Mouse (Mus musculus): ENCODE data around the gene Olfr178. TPM values are rescaled to one million over a fixed set of nuclear protein-coding genes. Genes with fewer than 3 reads are reported as not detected.

The Olfr178 gene
- not detected in 2 replicates for polyA plus RNA-seq (2014; fragmentation: Nextera tagmentation; extraction: Ambion mirVana)

DNA sequence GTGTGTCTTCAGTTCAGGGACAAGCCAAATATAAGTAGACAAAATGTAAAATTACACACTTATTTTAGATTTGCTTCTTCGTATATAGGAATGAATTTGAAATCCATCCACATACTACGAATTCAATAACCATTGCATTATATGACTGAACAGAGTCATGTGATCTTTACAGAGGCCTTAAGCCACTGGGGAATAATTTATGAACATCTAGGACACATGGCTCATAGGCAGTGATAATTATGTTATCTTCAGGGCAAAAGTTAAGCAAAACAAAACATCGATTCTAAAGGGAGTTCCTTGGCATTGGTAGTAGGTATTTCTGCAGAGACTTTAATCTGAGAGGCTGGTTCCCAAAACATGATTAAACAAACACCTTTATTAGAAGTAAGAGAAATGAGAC lies at the start of gene Olfr178:
Olfr178 (minus strand) TSS at position 101 of the 400 bp plus-strand sequence.
- H3K4me2 ChIP-seq (ENCODE audit: low read length) = no peak within 1 kb of the TSS
- no peak for ATAC-seq (ENCODE audit: insufficient number of reproducible peaks, insufficient read depth, low FRiP score, low read depth)
- 83% methylated on average over 3 of the region's 3 CpGs for WGBS

DNA sequence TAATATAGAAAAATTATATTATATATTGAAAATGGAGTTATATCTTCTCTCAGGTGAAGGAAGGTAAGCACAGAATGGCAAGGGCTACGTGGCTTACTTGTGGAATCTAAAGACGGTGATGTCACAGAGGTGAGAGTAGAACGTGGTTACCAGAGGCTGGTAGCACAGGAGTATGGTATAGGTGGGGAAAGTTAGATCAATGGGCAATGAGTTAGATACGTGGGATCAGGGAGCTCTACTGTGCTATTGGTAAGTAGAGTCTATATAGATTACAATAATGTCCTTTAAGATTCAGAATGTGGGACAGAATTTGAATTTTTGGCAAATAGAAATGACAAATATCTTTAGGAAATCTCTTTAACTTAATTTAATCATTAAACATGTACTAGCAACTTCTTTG lies 37.4 kb upstream of the Olfr178 start, which contains the start of gene Olfr180:
Olfr180 (minus strand) TSS at position 101 of the 400 bp plus-strand sequence.
- Histone ChIP-seq H3K27me3 (ENCODE audit: control insufficient read depth, insufficient read depth, low read length) (no peaks in the 10 kb centered on the region), H3K27ac (replicated peaks in 1 of 2; ENCODE audit: control insufficient read depth in 1 of 2, insufficient read depth in 1 of 2, low read depth in 2 of 2, low read length in 2 of 2) (no peak within 1 kb of the TSS), H3K9me3 (ENCODE audit: control insufficient read depth, low read length) (no peaks in the 10 kb centered on the region), H3K4me3 (ENCODE audit: control insufficient read depth in 1 of 2, insufficient read depth in 1 of 2, low read depth in 1 of 2, low read length in 2 of 2) (no peak within 1 kb of the TSS), H3K4me1 (ENCODE audit: control insufficient read depth in 2 of 2, insufficient read depth in 2 of 2, low read length in 2 of 2) (no peaks in the 10 kb centered on the region), H3K36me3 (ENCODE audit: control insufficient read depth, insufficient read depth, low read length) (no peaks in the 10 kb centered on the region), H3K9ac (ENCODE audit: low read length) (no peak within 1 kb of the TSS), H3K4me2 (ENCODE audit: low read length) (no peak within 1 kb of the TSS)
- WGBS = 78% methylated on average over 4 of the region's 4 CpGs
- ATAC-seq (ENCODE audit: insufficient number of reproducible peaks, insufficient read depth, low FRiP score, low read depth) = no peak

More for the DNA sequence above, at the start of gene Olfr178:
- no peak within 1 kb of the TSS for H3K9ac ChIP-seq (ENCODE audit: low read length)
- no peaks in the 10 kb centered on the region for H3K36me3 ChIP-seq (ENCODE audit: control insufficient read depth, insufficient read depth, low read length)
- H3K27me3 ChIP-seq (ENCODE audit: control insufficient read depth, insufficient read depth, low read length) = no peaks in the 10 kb centered on the region
- no peaks in the 10 kb centered on the region for H3K9me3 ChIP-seq (ENCODE audit: control insufficient read depth, low read length)
- no peaks in the 10 kb centered on the region for H3K4me1 ChIP-seq (ENCODE audit: control insufficient read depth in 2 of 2, insufficient read depth in 2 of 2, low read length in 2 of 2)
- no peak within 1 kb of the TSS for H3K4me3 ChIP-seq (ENCODE audit: control insufficient read depth in 1 of 2, insufficient read depth in 1 of 2, low read depth in 1 of 2, low read length in 2 of 2)
- H3K27ac ChIP-seq (replicated peaks in 1 of 2; ENCODE audit: control insufficient read depth in 1 of 2, insufficient read depth in 1 of 2, low read depth in 2 of 2, low read length in 2 of 2) = no peak within 1 kb of the TSS

DNA sequence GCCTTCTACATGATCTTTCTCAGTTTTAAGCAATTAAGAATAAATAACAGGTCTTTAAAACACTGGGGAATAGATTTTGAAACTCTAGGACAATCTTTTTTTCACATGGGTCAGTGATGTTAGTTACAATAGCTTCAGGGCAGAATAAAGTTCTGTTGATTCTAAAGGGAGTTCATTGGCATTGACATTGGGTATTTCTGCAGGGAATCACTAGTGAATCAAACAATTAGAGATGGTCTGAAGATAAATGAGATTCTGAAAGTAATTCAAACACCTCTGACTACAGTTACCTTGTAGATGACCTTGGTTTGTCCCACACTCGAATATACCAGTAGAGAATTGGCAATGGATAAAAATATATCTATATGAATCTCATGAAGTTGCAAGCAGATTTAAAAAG lies 36.8 kb upstream of the Olfr178 start, which contains the start of gene Olfr181:
Olfr181 (minus strand) TSS at position 101 of the 400 bp plus-strand sequence.
- Histone ChIP-seq H3K9ac (ENCODE audit: low read length) (no peak within 1 kb of the TSS), H3K9me3 (ENCODE audit: control insufficient read depth, low read length) (no peaks in the 10 kb centered on the region), H3K4me3 (ENCODE audit: control insufficient read depth in 1 of 2, insufficient read depth in 1 of 2, low read depth in 1 of 2, low read length in 2 of 2) (no peak within 1 kb of the TSS), H3K27ac (replicated peaks in 1 of 2; ENCODE audit: control insufficient read depth in 1 of 2, insufficient read depth in 1 of 2, low read depth in 2 of 2, low read length in 2 of 2) (no peak within 1 kb of the TSS), H3K4me2 (ENCODE audit: low read length) (no peak within 1 kb of the TSS), H3K4me1 (ENCODE audit: control insufficient read depth in 2 of 2, insufficient read depth in 2 of 2, low read length in 2 of 2) (no peaks in the 10 kb centered on the region), H3K27me3 (ENCODE audit: control insufficient read depth, insufficient read depth, low read length) (no peaks in the 10 kb centered on the region), H3K36me3 (ENCODE audit: control insufficient read depth, insufficient read depth, low read length) (no peaks in the 10 kb centered on the region)
- WGBS = 47% methylated on average over 1 of the region's 1 CpGs
- no peak for ATAC-seq (ENCODE audit: insufficient number of reproducible peaks, insufficient read depth, low FRiP score, low read depth)

DNA sequence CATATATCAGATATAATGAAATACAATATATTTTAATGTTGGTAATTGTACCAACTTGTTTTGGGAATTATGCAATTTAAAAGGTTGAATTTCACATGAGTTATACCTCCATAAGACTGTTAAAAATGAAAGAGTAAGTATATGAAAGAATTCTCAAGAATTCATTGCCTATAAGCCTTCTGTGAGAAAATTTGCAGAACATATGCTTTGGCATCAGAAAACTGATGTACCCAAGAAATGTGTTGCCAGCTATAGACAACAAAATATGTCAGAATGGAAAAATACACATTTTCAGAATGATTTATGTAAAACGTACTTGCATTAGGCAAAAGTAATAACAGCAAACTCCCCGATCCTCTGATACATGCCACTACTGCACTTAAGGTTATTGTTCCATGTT lies 7.4 kb downstream of the Olfr178 start:
- H3K27ac ChIP-seq (replicated peaks in 1 of 2; ENCODE audit: control insufficient read depth in 1 of 2, insufficient read depth in 1 of 2, low read depth in 2 of 2, low read length in 2 of 2) = no peak overlapping the region
- H3K9ac ChIP-seq (ENCODE audit: low read length) = no peak overlapping the region
- H3K36me3 ChIP-seq (ENCODE audit: control insufficient read depth, insufficient read depth, low read length) = no peaks in the 10 kb centered on the region
- H3K9me3 ChIP-seq (ENCODE audit: control insufficient read depth, low read length) = 0 out of 2 replicates have a peak, but pooled peaks cover 3% of the 10 kb centered on the region
- no peak for ATAC-seq (ENCODE audit: insufficient number of reproducible peaks, insufficient read depth, low FRiP score, low read depth)
- H3K4me3 ChIP-seq (ENCODE audit: control insufficient read depth in 1 of 2, insufficient read depth in 1 of 2, low read depth in 1 of 2, low read length in 2 of 2) = no peak overlapping the region
- no peak overlapping the region for H3K4me2 ChIP-seq (ENCODE audit: low read length)
- no peaks in the 10 kb centered on the region for H3K4me1 ChIP-seq (ENCODE audit: control insufficient read depth in 2 of 2, insufficient read depth in 2 of 2, low read length in 2 of 2)
- WGBS = 86% methylated on average over 2 of the region's 2 CpGs
- H3K27me3 ChIP-seq (ENCODE audit: control insufficient read depth, insufficient read depth, low read length) = no peaks in the 10 kb centered on the region

DNA sequence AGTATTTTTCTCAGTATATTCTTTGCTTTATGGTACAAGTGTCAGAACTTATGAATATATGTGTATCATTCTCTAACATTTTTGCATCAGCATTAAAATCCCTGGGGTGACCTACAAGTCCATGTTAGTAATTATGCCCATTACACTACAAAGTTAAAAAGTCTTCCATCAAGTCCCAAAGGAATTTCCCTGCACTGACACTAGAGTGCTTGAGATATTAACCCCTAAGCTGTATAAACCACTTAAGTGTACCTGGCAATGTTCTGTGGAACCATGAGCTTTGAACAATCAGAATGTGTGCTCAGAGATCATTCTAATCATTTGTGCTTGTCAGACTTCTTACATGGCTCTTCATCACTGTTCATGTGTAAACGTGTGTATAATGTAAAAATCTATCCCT lies 17.2 kb downstream of the Olfr178 start, which contains the start of gene Olfr177:
Olfr177 (minus strand) TSS at position 101 of the 400 bp plus-strand sequence.
- Histone ChIP-seq H3K9me3 (ENCODE audit: control insufficient read depth, low read length) (no peaks in the 10 kb centered on the region), H3K27me3 (ENCODE audit: control insufficient read depth, insufficient read depth, low read length) (no peaks in the 10 kb centered on the region), H3K27ac (replicated peaks in 1 of 2; ENCODE audit: control insufficient read depth in 1 of 2, insufficient read depth in 1 of 2, low read depth in 2 of 2, low read length in 2 of 2) (no peak within 1 kb of the TSS), H3K4me2 (ENCODE audit: low read length) (no peak within 1 kb of the TSS), H3K4me1 (ENCODE audit: control insufficient read depth in 2 of 2, insufficient read depth in 2 of 2, low read length in 2 of 2) (no peaks in the 10 kb centered on the region), H3K9ac (ENCODE audit: low read length) (no peak within 1 kb of the TSS), H3K4me3 (ENCODE audit: control insufficient read depth in 1 of 2, insufficient read depth in 1 of 2, low read depth in 1 of 2, low read length in 2 of 2) (no peak within 1 kb of the TSS), H3K36me3 (ENCODE audit: control insufficient read depth, insufficient read depth, low read length) (no peaks in the 10 kb centered on the region)
- WGBS = 34% methylated on average over 1 of the region's 1 CpGs
- no peak for ATAC-seq (ENCODE audit: insufficient number of reproducible peaks, insufficient read depth, low FRiP score, low read depth)

DNA sequence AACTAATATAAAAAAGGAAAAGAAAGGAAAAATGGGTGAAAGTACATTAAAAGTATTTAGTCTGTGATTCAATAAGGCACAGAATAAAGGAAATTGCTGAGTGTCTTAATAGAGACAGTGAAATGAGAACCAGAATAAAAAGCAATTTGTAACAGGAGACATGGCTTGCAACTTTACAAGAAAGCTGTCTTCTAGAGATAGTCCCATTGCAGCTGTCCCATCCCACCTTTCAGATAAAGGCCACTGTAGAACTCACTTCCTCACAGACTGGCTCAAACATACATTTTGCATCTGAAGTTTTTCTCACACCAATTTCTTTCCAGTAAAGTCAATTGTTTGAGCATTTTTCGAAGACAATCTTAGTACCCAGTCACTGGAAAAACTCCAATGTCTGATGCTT lies 30.4 kb downstream of the Olfr178 start:
- H3K9ac ChIP-seq (ENCODE audit: low read length) = no peak overlapping the region
- no peaks in the 10 kb centered on the region for H3K9me3 ChIP-seq (ENCODE audit: control insufficient read depth, low read length)

DNA sequence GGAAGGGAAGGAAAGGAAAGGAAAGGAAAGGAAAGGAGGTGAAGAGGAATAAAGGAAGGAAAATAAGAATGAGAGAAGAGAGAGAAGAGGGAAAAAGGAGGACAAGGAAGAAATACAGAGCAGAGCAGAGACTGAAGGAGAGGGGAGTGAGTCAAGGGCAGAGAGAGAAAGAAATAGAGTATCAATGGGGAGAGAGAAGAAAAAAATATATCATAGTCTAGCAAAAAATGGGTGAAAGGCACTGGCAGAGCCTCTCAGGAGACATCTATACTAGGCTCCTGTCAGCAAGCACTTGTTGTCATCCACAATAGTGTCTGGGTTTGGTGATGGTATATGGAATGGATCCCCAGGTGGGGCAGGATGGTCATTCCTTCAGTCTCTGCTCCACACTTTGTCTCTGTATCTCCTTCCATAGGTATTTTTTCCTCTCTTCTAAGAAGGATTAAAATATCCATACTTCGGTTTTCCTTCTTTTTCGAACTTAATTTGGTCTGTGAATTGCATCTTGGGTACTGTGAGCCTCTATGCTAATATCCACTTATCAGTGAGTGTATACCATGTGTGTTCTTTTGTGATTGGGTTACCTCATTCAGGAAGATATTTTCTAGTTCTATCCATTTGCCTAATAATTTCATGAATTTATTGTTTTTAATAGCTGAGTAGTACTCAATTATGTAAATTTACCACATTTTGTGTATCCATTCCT lies 31.7 kb downstream of the Olfr178 start:
- Histone ChIP-seq H3K27me3 (ENCODE audit: control insufficient read depth, insufficient read depth, low read length) (no peaks in the 10 kb centered on the region), H3K9me3 (ENCODE audit: control insufficient read depth, low read length) (no peaks in the 10 kb centered on the region), H3K4me3 (ENCODE audit: control insufficient read depth in 1 of 2, insufficient read depth in 1 of 2, low read depth in 1 of 2, low read length in 2 of 2) (no peak overlapping the region), H3K27ac (replicated peaks in 1 of 2; ENCODE audit: control insufficient read depth in 1 of 2, insufficient read depth in 1 of 2, low read depth in 2 of 2, low read length in 2 of 2) (no peak overlapping the region), H3K36me3 (ENCODE audit: control insufficient read depth, insufficient read depth, low read length) (no peaks in the 10 kb centered on the region), H3K9ac (ENCODE audit: low read length) (no peak overlapping the region), H3K4me2 (ENCODE audit: low read length) (no peak overlapping the region), H3K4me1 (ENCODE audit: control insufficient read depth in 2 of 2, insufficient read depth in 2 of 2, low read length in 2 of 2) (no peaks in the 10 kb centered on the region)
- 86% methylated on average over 2 of the region's 2 CpGs for whole genome bisulfite sequencing
- no peak for ATAC-seq (ENCODE audit: insufficient number of reproducible peaks, insufficient read depth, low FRiP score, low read depth)

More for the DNA sequence above, 30.4 kb downstream of the Olfr178 start:
- WGBS = 77% methylated on average over 1 of the region's 1 CpGs
- Histone ChIP-seq H3K4me3 (ENCODE audit: control insufficient read depth in 1 of 2, insufficient read depth in 1 of 2, low read depth in 1 of 2, low read length in 2 of 2) (no peak overlapping the region), H3K4me2 (ENCODE audit: low read length) (no peak overlapping the region), H3K27ac (replicated peaks in 1 of 2; ENCODE audit: control insufficient read depth in 1 of 2, insufficient read depth in 1 of 2, low read depth in 2 of 2, low read length in 2 of 2) (no peak overlapping the region), H3K27me3 (ENCODE audit: control insufficient read depth, insufficient read depth, low read length) (no peaks in the 10 kb centered on the region), H3K36me3 (ENCODE audit: control insufficient read depth, insufficient read depth, low read length) (no peaks in the 10 kb centered on the region), H3K4me1 (ENCODE audit: control insufficient read depth in 2 of 2, insufficient read depth in 2 of 2, low read length in 2 of 2) (no peaks in the 10 kb centered on the region)
- ATAC-seq (ENCODE audit: insufficient number of reproducible peaks, insufficient read depth, low FRiP score, low read depth) = no peak
